Mouse (Mus musculus): ENCODE data around the gene Gosr2. TPM values are rescaled to one million over a fixed set of nuclear protein-coding genes. Genes with fewer than 3 reads are reported as not detected.
"Not testable (repeated sequence)": the region's sequence is repeated elsewhere in the genome, so short reads cannot be mapped to it uniquely, and the experiment has no call there.

Gene Gosr2
- polyA plus RNA-seq, 1 experiment from 2014 or later = 75.1 TPM

DNA sequence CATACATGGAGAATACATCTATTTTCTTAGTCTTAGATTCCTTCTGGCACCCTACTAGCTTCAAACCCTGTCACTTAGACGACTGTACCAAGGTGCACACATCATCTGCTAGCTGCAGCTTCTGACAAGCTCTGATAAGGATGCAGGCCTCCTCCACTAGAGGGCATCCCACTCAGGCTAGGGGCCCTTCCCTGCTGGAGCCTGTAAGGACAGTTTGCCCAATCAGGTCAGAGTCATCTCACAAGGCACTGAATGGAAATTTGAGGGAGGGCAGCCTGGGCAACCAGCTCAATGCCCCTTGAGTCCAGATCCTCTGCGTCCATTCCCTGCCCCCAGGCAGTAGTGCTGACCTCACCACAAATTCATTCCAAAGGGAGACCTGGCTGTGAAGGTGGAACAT is 20.7 kb downstream of the Gosr2 start:
- ATAC-seq (ENCODE audit: insufficient read depth, low FRiP score) = not testable (repeated sequence)
- 53% methylated on average over 2 of the region's 2 CpGs for WGBS

GRCm38 (mm10) chr11:103675556-103675955 is 22.1 kb downstream of the Gosr2 start:
- H3K27ac ChIP-seq (ENCODE audit: low read length) = no peak overlapping the region
- H3K27me3 ChIP-seq (ENCODE audit: control insufficient read depth, insufficient read depth, low read length) = no peaks in the 10 kb centered on the region
- peaks cover 14% of the 10 kb centered on the region; the same call in 1 of the 2 replicates for H3K36me3 ChIP-seq (ENCODE audit: control insufficient read depth, insufficient read depth, low read length)
- H3K4me3 ChIP-seq (replicated peaks; ENCODE audit: low read length) = no peak overlapping the region
- WGBS = 41% methylated on average over 3 of the region's 3 CpGs
- H3K4me1 ChIP-seq (ENCODE audit: control insufficient read depth, insufficient read depth, low read length) = no peaks in the 10 kb centered on the region
- H3K9ac ChIP-seq (ENCODE audit: low read length) = no peak overlapping the region
- H3K9me3 ChIP-seq (replicated peaks; ENCODE audit: control insufficient read depth, low read length) = no peaks in the 10 kb centered on the region
- H3K4me2 ChIP-seq (ENCODE audit: low read depth, low read length) = no peak overlapping the region
- ATAC-seq (ENCODE audit: insufficient read depth, low FRiP score) = no peak

More for the DNA sequence above, 20.7 kb downstream of the Gosr2 start:
- H3K27ac ChIP-seq (ENCODE audit: low read length); H3K9me3 ChIP-seq (replicated peaks; ENCODE audit: control insufficient read depth, low read length); H3K4me3 ChIP-seq (replicated peaks; ENCODE audit: low read length); H3K4me2 ChIP-seq (ENCODE audit: low read depth, low read length); H3K9ac ChIP-seq (ENCODE audit: low read length); H3K4me1 ChIP-seq (ENCODE audit: control insufficient read depth, insufficient read depth, low read length); H3K27me3 ChIP-seq (ENCODE audit: control insufficient read depth, insufficient read depth, low read length): not testable (repeated sequence)
- peaks cover 14% of the 10 kb centered on the region; the same call in 1 of the 2 replicates for H3K36me3 ChIP-seq (ENCODE audit: control insufficient read depth, insufficient read depth, low read length)

- H3K27me3 ChIP-seq (ENCODE audit: control insufficient read depth, insufficient read depth, low read length) = no peaks in the 10 kb centered on the region
- H3K9me3 ChIP-seq (replicated peaks; ENCODE audit: control insufficient read depth, low read length) = no peaks in the 10 kb centered on the region
- WGBS = 63% methylated on average over 13 of the region's 13 CpGs
- H3K9ac ChIP-seq (ENCODE audit: low read length) = no peak overlapping the region
- H3K27ac ChIP-seq (ENCODE audit: low read length) = no peak overlapping the region
- no peaks in the 10 kb centered on the region for H3K4me1 ChIP-seq (ENCODE audit: control insufficient read depth, insufficient read depth, low read length)
- H3K36me3 ChIP-seq (ENCODE audit: control insufficient read depth, insufficient read depth, low read length) = no peaks in the 10 kb centered on the region
- H3K4me2 ChIP-seq (ENCODE audit: low read depth, low read length) = no peak overlapping the region
- ATAC-seq (ENCODE audit: insufficient read depth, low FRiP score) = no peak
- H3K4me3 ChIP-seq (replicated peaks; ENCODE audit: low read length) = no peak overlapping the region
Measured at GRCm38 (mm10) chr11:103666907-103667426, 30.7 kb downstream of the Gosr2 start.

- Histone ChIP-seq H3K27ac (ENCODE audit: low read length) (no peak overlapping the region), H3K27me3 (ENCODE audit: control insufficient read depth, insufficient read depth, low read length) (no peaks in the 10 kb centered on the region), H3K9ac (ENCODE audit: low read length) (no peak overlapping the region), H3K9me3 (replicated peaks; ENCODE audit: control insufficient read depth, low read length) (no peaks in the 10 kb centered on the region), H3K4me3 (replicated peaks; ENCODE audit: low read length) (no peak overlapping the region), H3K4me2 (ENCODE audit: low read depth, low read length) (no peak overlapping the region), H3K36me3 (ENCODE audit: control insufficient read depth, insufficient read depth, low read length) (no peaks in the 10 kb centered on the region), H3K4me1 (ENCODE audit: control insufficient read depth, insufficient read depth, low read length) (no peaks in the 10 kb centered on the region)
- no peak; the same call in 1 of the 2 replicates for ATAC-seq (ENCODE audit: insufficient read depth, low FRiP score)
- 39% methylated on average over 10 of the region's 10 CpGs for WGBS
Measured at GRCm38 (mm10) chr11:103666181-103666906, 31.4 kb downstream of the Gosr2 start.

- no peak for ATAC-seq (ENCODE audit: insufficient read depth, low FRiP score)
Measured at GRCm38 (mm10) chr11:103665695-103666094, 32.0 kb downstream of the Gosr2 start.

GRCm38 (mm10) chr11:103663119-103663518 is 34.6 kb downstream of the Gosr2 start:
- Histone ChIP-seq H3K4me2 (ENCODE audit: low read depth, low read length) (no peak overlapping the region), H3K27ac (ENCODE audit: low read length) (no peak overlapping the region), H3K4me3 (replicated peaks; ENCODE audit: low read length) (no peak overlapping the region), H3K9ac (ENCODE audit: low read length) (no peak overlapping the region), H3K9me3 (replicated peaks; ENCODE audit: control insufficient read depth, low read length) (no peaks in the 10 kb centered on the region), H3K36me3 (ENCODE audit: control insufficient read depth, insufficient read depth, low read length) (no peaks in the 10 kb centered on the region), H3K4me1 (ENCODE audit: control insufficient read depth, insufficient read depth, low read length) (no peaks in the 10 kb centered on the region), H3K27me3 (ENCODE audit: control insufficient read depth, insufficient read depth, low read length) (no peaks in the 10 kb centered on the region)
- ATAC-seq (ENCODE audit: insufficient read depth, low FRiP score) = no peak
- 77% methylated on average over 8 of the region's 8 CpGs for WGBS

More at GRCm38 (mm10) chr11:103665695-103666094, 32.0 kb downstream of the Gosr2 start:
- Histone ChIP-seq H3K27me3 (ENCODE audit: control insufficient read depth, insufficient read depth, low read length) (no peaks in the 10 kb centered on the region), H3K9ac (ENCODE audit: low read length) (no peak overlapping the region), H3K27ac (ENCODE audit: low read length) (no peak overlapping the region), H3K4me1 (ENCODE audit: control insufficient read depth, insufficient read depth, low read length) (no peaks in the 10 kb centered on the region), H3K4me2 (ENCODE audit: low read depth, low read length) (no peak overlapping the region), H3K9me3 (replicated peaks; ENCODE audit: control insufficient read depth, low read length) (no peaks in the 10 kb centered on the region), H3K36me3 (ENCODE audit: control insufficient read depth, insufficient read depth, low read length) (no peaks in the 10 kb centered on the region), H3K4me3 (replicated peaks; ENCODE audit: low read length) (no peak overlapping the region)
- WGBS = 45% methylated on average over 1 of the region's 1 CpGs

DNA sequence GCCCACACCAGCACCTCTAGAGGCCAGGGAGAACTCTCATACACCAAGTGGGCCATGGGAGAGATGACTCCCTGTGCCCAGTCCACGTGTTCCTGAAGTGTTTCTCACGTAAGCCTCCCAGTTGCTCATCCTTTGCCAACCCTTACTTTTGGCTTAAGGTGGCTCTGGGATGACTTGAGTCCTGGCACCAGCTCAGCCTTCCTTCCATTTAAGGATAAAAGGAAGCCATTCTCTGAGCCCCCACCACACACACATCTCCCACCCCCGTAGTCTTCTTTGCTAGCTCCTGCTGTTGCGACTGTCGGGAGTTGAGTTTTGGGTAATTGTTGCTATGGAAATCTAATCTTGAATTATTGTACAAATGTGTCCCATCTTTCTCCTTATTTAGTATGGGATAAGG is 35.2 kb downstream of the Gosr2 start:
- Histone ChIP-seq H3K4me1 (ENCODE audit: control insufficient read depth, insufficient read depth, low read length) (no peaks in the 10 kb centered on the region), H3K4me2 (ENCODE audit: low read depth, low read length) (no peak overlapping the region), H3K27me3 (ENCODE audit: control insufficient read depth, insufficient read depth, low read length) (no peaks in the 10 kb centered on the region), H3K27ac (ENCODE audit: low read length) (no peak overlapping the region), H3K9me3 (replicated peaks; ENCODE audit: control insufficient read depth, low read length) (no peaks in the 10 kb centered on the region), H3K9ac (ENCODE audit: low read length) (no peak overlapping the region), H3K36me3 (ENCODE audit: control insufficient read depth, insufficient read depth, low read length) (no peaks in the 10 kb centered on the region), H3K4me3 (replicated peaks; ENCODE audit: low read length) (no peak overlapping the region)
- 65% methylated on average over 5 of the region's 5 CpGs for WGBS
- no peak for ATAC-seq (ENCODE audit: insufficient read depth, low FRiP score)

DNA sequence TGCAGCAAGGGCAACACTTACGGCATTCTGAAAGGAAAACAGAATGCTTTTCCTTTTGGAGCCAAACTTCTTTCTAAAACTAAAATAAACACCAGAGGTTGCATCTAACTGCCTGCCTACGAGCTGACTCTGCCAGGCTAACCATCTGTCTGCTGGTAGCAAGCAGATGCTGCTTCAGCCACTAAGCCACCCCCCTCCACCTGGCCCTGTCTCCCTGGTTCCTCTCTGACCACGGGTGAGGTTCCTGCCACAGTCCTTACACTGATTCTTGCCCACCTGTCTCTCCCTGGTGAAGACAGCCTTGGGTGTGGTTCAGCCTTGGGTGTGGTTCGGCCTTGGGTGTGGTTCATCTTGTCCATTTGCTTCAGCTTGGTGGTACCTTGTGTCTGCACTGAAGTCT is 35.8 kb downstream of the Gosr2 start:
- WGBS = 54% methylated on average over 4 of the region's 4 CpGs
- no peaks in the 10 kb centered on the region for H3K36me3 ChIP-seq (ENCODE audit: control insufficient read depth, insufficient read depth, low read length)
- ATAC-seq (ENCODE audit: insufficient read depth, low FRiP score) = no peak

DNA sequence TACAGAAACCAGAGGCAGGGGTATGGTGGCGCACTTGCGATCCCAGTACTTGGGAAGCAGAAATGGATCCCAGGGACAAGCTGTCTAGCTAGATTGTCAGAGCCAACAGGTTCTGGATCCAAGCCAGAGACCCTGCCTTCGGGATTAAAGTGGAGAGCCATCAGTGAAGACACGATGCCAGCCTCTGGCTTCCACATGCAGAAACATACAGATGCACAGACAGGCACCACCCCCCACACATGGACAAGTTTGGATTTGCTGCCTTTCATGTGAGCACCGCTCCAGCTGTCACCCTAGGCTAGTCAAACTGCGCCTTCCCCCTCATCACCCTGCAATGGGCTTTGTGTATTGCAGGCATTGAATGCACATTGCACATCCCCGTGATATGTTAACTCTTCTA is 39.5 kb downstream of the Gosr2 start:
- H3K4me3 ChIP-seq (replicated peaks; ENCODE audit: low read length) = no peak overlapping the region
- WGBS = 82% methylated on average over 7 of the region's 7 CpGs
- no peaks in the 10 kb centered on the region for H3K9me3 ChIP-seq (replicated peaks; ENCODE audit: control insufficient read depth, low read length)
- H3K4me1 ChIP-seq (ENCODE audit: control insufficient read depth, insufficient read depth, low read length) = no peaks in the 10 kb centered on the region
- peaks cover 6% of the 10 kb centered on the region for H3K27me3 ChIP-seq (ENCODE audit: control insufficient read depth, insufficient read depth, low read length)
- no peak for ATAC-seq (ENCODE audit: insufficient read depth, low FRiP score)
- no peak overlapping the region for H3K4me2 ChIP-seq (ENCODE audit: low read depth, low read length)
- no peak overlapping the region for H3K27ac ChIP-seq (ENCODE audit: low read length)
- no peak overlapping the region for H3K9ac ChIP-seq (ENCODE audit: low read length)
- H3K36me3 ChIP-seq (ENCODE audit: control insufficient read depth, insufficient read depth, low read length) = no peaks in the 10 kb centered on the region

More for the DNA sequence above, 35.8 kb downstream of the Gosr2 start:
- no peak overlapping the region for H3K4me3 ChIP-seq (replicated peaks; ENCODE audit: low read length)
- H3K9me3 ChIP-seq (replicated peaks; ENCODE audit: control insufficient read depth, low read length) = no peaks in the 10 kb centered on the region
- H3K27me3 ChIP-seq (ENCODE audit: control insufficient read depth, insufficient read depth, low read length) = no peaks in the 10 kb centered on the region
- H3K9ac ChIP-seq (ENCODE audit: low read length) = no peak overlapping the region
- H3K4me2 ChIP-seq (ENCODE audit: low read depth, low read length) = no peak overlapping the region
- H3K27ac ChIP-seq (ENCODE audit: low read length) = no peak overlapping the region
- no peaks in the 10 kb centered on the region for H3K4me1 ChIP-seq (ENCODE audit: control insufficient read depth, insufficient read depth, low read length)
